Mouse (Mus musculus) gastrocnemius, adult 18-20 months (tissue): Measurements from ENCODE around the gene Znrf1. TPM values are rescaled to one million over a fixed set of nuclear protein-coding genes. Genes with fewer than 3 reads are reported as not detected.

ENCODE experiments used
- DNase-seq: peaks from one replicate; pipeline ENCODE4 v3.0.0; 2021; ENCODE audit warnings: low spot score
- total RNA-seq, 2 experiments: library from RNA; stranded (reverse); gene quantifications; 2 replicates each; pipeline ENCODE4 v1.2.3; 2021

Gene Znrf1
- total RNA-seq, 2 experiments from 2014 or later: 59.5 to 67.8 TPM

DNA sequence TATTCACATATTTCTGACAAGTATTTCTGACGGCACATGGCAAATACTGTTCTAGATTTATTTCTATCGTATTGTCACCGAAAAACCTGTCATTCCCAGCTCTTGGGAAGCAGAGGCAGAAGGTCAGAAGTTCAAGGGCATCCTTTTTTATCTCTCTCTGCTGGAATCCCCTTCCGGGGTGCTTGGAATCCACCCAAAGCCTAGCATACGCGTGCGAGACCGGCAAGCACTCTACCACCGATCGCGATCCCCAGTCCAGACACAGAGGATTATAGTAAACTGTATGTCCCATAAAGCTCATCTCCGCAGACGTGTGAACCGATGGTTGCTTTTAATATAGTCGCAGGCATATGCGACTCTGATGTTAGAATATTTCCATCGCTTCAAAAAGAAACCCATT is 4.3 kb upstream of the Znrf1 start:
- DNase-seq: no peak

DNA sequence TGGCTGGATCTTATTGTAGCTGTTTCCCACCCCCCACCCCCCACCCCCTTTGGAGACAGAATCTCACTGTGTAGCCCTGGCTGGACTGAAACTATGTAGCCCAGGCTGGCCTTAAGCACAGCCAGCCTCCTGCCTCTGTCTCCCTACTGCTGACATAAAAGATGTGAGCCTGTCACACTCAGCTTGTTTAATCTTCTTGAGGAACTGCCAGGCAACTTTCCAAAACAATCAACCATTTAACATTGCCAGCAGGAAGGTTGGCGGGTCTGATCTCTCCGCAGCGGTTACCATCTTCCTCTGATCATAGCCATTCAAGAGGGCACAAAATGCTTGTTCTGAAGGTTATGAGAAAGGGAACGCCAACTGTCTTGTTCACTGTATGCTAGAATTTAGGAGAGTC is 2.4 kb upstream of the Znrf1 start:
- DNase-seq: no peak

DNA sequence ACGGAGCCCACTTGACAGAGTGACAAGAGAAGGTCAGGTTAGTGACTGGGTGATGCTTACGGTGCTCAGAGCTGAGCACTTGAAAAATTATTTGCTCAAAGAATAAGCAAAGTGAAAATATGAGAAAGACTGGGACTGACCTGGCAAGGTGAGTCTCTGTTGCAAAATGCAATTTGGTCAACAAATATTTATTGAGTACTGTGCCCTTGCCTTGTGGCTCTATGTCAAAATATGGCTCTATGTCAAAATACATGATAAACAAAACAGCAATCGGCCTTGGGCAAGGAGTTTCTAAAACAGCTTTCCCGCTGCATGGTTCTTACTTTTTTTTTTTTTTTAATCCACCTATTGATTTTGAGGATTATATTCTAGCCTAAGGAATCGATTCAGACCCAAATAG is 406 bp upstream of the Znrf1 start:
- no peak for DNase-seq

DNA sequence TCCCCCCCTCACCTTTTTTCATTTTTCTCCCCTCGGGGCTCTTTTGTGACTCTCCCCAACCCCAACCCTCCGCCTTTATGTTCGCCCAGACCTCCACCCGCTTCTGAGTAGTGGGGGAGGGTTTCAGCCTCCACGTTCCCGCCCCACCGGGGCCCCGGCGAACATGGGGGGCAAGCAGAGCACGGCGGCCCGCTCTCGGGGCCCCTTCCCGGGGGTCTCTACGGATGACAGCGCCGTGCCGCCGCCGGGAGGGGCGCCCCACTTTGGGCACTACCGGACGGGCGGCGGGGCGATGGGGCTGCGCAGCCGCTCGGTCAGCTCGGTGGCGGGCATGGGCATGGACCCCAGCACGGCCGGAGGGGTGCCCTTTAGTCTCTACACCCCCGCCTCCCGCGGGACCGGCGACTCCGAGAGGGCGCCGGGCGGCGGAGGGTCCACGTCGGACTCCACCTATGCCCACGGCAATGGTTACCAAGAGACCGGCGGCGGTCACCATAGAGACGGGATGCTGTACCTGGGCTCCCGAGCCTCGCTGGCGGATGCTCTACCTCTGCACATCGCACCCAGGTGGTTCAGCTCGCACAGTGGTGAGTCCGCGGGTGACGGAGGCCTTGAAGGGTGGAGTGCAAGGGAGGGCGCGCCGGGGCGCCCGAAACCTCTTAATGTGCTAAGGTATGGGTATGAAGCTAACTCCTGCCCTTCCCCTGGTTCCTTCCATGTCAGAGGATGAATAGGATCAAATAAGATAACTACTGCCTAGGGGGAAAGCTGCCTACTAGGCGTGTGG is 1.3 kb downstream of the Znrf1 start:
- DNase-seq: no peak

DNA sequence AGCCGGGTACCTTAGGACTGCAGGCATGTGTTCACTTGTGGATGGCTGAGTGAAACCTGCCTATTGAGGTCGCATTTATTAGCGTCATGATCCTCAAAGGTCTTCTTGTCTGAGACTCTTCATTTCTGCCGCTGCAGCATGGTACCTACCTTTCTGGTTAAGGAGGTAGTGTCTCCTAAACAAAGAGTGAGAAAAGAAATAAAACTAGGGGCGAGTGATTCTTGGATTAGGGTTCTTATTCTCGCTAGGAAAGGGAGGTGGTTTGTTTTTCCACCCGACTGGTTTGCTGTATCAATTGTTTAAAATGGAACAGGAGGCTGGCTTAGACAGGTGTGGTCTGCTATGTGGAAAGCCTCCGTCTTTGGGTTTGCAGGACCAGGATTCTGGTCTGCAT is 1.9 kb downstream of the Znrf1 start:
- no peak for DNase-seq

DNA sequence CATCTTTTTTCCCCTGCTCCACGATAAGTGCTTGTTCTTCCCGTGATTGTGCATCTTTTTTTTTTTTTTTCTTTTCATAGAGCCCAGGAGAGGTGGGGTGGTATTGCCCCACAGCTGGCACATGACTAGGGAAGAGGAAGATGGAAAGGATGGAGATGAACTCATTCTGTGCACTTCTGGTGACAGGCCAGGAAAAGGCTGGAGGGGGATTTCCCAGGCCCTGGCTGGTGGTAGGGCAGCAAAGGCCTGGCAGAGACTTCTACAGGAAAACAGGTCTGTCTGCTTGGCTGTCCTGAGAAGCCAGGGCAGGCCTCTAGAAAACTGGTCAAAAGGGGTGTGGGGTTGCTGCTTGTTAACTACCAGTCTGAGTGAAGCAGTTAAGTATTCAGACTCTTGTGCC is 2.3 kb downstream of the Znrf1 start:
- DNase-seq: peak; percentile 38

DNA sequence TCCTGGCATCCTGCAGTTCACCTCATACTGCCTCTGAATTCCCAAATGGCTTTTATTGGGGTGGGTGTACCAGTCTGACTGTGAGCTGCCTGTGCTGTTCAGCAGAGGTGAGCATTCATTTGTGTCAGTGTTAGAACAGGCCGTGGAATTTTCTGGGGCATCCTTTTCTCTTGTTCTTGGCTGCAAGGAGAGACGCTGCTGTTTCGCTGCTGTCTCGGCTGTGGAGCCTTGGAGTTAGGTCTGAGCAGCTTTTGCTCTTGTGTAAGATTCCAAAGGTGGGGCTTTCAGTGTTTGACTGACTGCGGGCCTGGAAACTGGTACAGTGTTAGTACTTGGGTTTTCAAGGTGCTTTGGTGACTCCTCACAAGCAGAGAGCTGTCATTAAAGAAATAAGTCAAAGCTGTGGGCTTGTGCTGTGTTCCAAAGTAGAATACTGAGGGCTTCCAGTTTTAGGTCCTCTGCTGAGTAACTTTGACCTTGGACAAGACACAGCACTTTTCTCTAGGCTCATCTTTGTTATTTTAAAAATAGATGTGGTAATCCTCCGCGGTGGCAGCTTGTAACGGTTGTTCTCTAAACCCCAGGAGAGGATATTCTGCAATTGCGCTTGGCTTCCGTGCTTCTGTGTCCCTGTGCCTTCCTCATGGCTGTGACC is 3.7 kb downstream of the Znrf1 start:
- DNase-seq: no peak

DNA sequence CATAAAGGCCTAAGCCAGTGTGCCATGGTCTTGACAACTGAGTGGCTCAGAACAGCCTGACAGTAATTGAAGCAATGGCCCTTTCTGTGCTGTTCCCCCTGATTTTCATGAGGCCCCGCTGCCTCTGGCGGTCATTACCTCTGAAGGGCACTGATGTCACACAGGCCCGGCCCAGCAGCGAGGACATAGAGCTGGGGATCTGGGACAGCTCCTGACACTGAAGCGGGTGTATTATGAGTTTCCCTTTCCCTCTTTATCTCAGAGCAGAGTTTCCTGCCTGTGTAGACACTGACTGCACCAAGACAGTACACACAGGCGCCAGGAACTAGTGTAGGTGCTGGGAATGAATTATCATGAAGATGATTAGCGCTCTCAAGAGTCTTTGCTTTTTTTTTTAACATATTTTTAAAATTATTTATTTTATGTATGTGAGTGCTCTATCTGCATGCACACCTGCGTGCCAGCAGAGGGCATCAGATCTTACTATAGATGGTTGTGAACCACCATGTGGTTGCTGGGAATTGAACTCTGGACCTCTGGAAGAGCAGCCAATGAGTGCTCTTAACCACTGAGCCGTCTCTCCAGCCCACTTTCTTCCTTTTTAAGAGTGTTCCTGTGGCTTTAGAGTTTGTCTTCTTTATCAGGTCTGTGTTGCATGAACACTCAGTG is 7.9 kb downstream of the Znrf1 start:
- no peak for DNase-seq

DNA sequence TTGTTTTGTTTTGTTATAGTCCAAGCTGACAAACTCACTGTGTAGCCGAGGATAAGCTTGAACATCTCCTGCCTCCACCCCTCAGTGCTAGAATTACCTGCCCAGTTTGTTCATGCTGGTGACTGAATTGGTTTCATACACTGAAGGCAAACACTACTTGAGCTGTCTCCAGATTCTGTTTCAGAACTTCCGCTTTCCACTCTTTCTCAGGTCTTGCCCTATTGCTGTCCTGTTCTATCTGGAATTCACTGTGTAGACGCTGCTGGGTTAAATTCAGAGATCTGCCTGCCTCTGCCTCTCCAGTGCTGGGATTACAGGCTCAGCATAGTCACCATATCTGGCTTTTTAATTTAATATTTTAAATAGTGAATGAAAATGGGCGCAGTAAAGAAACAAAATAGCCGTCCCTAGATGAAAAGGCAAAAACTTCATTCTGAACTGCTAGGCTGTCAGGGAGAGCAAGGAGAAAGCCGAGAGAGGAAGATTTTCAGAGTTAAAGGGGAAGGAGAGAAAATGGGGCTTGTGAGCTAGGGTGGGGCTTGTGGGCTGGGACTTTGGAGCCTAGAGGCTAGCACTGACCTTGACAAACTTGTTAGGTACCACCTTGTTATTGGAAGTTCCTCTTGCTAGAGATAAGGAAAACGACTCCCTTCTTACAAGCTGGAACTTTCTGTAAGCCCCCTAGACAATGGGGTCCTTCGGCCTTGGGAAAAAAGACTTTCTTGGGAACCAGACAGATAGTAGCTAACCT is 9.7 kb downstream of the Znrf1 start:
- DNase-seq: no peak

DNA sequence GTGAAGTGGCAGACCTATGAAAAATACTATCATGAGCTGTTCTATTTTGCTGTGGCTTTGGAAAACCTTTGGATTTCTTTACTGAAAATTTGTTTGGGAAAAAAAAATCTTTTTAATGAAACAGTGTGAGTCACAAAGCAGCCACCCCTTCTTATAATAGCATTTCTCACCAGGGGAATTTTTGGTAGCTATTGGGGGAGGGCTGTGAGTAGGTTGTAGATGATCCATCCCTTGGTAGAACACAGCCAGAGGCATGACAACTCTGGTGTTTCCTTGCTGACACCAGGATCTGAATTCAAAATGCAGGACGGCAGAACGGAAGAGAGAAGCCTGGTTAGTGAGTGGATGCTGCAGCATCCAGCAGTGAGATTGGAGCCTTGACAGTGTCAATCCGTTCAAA is 11.2 kb downstream of the Znrf1 start:
- no peak for DNase-seq

DNA sequence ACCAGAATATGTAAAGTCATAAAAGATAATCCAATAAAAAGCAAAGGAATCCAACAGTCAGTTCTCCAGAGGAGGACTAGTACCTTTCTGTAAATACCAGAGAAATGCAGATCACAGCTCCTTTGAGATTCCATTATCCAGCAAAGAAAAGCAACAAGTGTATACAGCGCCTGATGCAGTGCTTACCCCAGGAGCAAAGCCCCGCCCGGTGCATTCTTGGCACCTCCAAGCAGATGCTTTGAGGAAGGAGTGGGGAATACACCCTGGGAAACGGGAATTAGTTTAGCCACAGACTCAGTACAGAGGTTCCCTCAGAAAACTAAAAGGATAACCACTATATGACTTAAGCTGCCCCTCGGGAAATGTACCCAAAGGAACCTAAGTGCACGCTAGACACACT is 12.3 kb downstream of the Znrf1 start:
- no peak for DNase-seq

DNA sequence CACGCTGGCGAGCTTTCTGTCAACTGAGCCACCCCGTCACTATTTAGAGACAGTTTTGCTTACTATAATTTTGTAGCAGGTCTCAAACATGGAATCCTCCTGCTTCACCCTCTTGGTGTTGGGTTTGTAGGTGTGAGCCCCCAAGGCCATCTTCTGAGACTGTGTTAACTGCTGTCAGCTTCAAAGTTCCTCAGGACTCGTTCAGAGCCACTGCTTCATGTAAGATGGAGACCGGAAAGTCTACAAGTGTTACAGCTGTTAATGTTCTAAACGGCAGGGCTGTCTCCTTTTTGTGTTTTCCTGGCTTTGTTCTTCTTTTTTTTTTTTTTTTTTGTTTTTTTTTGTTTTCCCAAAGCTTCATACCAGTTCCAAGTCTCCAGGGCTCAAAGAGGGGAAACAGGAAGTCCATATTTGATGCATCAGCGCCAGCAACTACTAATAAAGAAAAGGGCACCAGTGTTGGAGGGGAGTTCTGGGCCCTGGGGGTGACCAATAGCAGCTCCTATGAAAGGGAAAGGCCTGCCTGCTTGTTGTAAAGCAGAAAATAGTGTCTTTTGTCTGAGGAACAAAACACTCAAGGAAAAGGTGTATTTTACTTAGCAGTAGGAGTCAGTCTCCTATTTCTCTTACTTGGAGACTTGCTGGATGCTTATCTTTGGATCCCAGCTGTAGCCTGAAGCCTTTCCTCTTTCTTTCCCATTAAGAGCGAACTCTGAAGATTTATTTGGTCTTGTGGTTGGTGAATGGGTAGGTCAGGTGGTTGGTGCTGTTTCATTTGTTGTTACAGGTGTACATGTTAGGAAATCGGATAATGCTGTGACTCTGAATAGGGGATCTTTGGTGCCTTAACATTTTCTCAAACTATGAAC is 14.3 kb downstream of the Znrf1 start:
- no peak for DNase-seq

DNA sequence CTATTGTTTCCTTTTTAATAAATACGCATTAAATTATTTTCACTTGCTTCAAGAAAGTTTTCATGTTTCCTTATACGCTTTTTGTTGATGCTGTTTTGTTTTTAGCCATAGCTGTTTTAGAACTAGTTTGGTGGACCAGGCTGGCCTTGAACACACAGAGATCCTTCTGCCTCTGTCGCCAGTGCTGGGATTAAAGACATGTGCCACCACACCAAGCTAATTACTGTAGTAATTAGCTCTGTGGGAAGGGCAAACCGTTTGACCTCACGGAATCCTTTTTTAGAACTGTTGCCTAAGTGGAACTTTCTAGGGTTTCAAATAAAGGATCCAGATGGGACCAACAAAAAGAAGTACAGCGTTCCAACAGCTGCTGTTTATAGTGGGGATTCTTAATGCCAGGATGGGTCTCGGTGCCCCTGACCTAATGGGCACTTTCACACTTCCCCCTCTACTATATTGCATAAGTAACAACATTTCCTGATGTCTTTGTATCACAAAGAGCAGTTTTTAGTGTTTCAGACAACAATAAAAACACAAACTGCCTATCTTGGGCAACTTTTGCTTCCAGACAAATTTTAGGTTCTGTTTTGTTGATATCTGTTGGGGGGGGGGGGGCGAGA is 15.7 kb downstream of the Znrf1 start:
- DNase-seq: no peak

DNA sequence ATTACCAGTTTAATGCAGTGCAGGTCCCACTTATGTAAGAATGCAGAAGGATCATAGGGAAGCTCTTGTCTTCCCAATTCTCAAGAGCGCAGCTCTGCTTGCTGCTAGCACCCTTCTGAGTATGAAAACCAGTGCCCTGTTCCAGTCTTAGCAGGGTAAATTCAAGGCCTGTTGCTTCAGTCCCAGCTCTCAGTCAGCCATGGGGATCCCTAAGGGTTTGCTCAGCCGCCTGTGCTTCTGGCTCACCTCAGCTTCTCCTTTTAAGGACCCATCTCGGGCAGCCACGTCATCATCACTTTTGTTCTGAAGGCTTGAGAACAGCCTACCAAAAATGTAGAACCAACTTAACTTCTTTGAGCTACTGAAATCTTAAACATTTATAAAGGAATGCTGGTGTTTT is 25.9 kb downstream of the Znrf1 start:
- DNase-seq: no peak

DNA sequence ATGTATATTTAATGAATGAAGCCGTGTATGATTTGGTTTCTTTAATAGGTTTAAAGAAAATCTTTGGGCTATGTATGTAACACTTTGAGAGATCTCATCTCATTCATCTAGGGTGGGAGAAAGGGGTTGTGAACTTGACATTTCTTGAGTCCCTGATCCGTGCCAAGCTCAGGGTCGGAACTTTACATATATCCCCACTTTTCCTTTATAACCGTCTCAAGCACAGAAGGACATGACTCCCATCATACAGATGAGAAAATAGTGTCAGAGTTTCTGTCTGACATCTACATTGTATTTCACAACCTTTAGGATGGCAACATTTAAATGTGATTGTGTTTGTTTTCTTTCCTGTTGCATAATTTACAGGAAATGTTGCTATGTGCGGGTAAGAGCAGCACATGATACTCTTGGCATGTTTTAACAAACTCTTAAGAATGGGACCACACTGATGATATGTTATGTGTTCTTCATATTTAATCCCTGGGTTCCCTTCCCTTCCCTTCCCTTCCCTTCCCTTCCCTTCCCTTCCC is 26.4 kb downstream of the Znrf1 start:
- DNase-seq: no peak

DNA sequence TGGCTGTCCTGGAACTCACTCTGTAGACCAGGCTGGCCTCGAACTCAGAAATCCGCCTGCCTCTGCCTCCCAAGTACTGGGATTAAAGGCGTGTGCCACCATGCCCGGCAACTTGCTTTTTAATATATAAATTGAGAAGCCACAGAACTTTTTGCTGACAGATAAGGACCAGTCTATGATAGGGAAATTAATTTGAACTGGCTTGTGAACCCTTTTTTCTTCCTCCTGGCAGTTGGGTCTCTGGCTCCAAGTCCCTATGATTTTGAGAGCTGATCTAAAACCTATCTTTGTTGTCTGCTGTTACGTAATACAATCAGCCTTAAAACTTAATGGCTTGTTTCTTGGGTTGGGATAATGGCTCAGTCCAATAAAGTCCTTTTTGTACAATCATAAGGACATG is 27.2 kb downstream of the Znrf1 start:
- no peak for DNase-seq

DNA sequence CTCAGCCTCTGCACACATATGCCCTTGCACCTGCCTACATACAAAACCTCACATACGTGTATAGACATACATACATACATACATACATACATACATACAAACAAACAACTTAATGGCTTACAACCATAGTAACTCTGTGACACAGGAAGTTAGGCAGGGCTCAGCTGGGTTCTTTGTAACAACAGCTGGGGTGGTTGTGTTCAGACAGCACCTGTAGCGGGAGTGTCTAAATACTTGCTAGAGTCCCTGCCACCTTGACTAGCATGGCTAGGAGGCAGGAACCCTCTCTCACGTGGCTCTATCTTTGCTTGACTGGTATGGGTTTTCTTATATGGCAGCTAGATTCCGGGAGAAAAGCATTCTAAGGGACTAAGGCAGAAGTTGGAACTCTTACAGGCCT is 27.8 kb downstream of the Znrf1 start:
- DNase-seq: no peak

DNA sequence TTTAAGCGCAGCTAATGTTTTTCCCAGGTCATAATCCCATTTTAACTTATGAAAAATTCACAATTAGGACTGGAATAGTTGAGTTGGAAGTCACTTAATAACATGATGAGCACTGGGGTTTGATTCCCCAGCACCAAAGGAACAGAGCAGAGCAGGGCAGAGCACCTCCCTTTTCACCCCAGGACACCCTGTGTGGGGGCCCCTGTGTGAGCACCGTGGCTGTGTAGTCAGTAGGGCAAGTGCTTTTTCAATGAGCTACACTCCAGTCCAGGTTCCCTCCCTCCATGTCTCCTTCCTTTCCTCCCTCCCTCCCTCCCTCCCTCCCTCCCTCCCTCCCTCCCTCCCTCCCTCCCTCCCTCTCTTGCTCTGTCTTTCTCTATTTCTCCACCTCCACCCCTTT is 28.2 kb downstream of the Znrf1 start:
- DNase-seq: no peak

DNA sequence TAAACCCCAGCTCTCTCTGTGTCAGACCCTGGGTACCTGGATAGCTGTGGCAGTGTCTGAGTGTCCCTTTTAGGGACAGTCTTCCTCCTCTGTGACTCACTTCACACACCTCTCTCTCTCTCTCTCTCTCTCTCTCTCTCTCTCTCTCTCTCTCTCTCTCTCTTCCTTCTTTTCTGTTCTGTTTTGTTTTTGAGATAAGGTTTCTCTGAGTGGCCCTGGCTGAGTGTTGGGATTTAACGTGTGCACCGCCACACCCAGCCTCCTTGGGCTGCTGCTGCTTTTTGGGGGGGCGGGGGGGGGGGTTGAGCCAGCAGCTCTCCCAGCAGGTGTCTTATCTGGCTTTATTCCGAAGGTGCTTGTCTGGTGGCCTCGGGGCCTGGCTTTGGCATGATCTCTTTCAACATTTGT is 29.9 kb downstream of the Znrf1 start:
- no peak for DNase-seq

DNA sequence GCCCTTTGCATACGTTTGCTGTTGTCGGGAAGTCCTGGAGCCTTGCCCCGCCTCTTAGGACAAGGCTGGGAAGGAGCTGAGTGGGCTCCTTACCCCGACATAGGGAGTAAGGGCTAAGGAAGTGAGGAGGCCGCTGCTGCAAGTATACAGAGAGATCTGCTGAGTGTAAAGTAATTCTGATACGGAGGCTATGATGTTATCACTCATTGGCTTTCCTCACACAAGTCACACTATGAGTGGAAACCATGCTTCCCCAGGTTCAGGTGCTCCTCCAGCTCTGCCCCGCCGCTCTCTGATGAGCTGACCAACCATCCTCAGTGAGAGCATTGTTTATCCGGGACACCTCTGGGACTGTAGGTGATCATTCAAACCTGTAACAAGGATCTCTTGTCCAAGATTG is 30.4 kb downstream of the Znrf1 start:
- DNase-seq: no peak
